Mouse (Mus musculus) ES-Bruce4 (cell line): ENCODE results near the gene Ccdc85c.

Source experiments
- CTCF ChIP-seq: IDR thresholded peaks from one replicate; pipeline ENCODE4 v1.8.1; 2011; ENCODE audit warnings: low read depth, low read length
- POLR2A ChIP-seq: IDR thresholded peaks from one replicate; pipeline ENCODE4 v1.8.1; 2011; ENCODE audit warnings: low read length; ENCODE audit not compliant: insufficient read depth

DNA sequence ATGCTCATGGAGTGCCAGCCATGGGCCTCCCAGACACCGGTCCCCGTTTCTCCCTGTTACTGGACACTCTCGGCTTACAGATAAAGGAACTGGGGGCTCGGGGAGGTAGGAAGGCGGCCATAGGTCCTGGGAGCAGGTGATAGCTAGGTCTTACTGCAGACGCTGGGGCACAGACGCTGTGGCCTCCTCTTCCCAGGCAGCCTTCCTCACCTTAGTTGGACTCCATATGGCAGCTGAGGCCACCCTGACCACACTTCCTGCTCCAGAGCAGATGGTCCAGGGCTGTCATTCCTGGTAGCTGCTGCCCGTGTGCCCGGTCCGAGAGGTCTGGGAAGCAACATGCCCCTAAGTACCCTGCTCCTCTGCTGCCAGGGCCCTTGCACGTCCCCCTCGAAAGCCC is 48.3 kb downstream of the Ccdc85c start:
- TF ChIP-seq POLR2A (no peak), CTCF (no peak)
